Mouse (Mus musculus) limb, embryonic 11.5 days (tissue): ENCODE results near the gene Clic1. TPM values are rescaled to one million over a fixed set of nuclear protein-coding genes. Genes with fewer than 3 reads are reported as not detected.

Source experiments
- ATAC-seq: fragments of 200-750 bp; cut with Nextera tagmentation; 2 replicates; pipeline ENCODE4 v1.8.0; 2017; ENCODE audit warnings: low read depth; ENCODE audit not compliant: insufficient number of reproducible peaks, low FRiP score, low TSS enrichment
- DNase-seq: peaks from one replicate; pipeline ENCODE4 v3.0.0-alpha.2; 2015; ENCODE audit warnings: low spot score
- H3K27ac ChIP-seq: fragments of 300-500 bp; sonication (generic); replicated peaks from 2 replicates; pipeline ENCODE4 v1.5.1; 2014; ENCODE audit warnings: low read depth, mild to moderate bottlenecking, low read length
- H3K27me3 ChIP-seq: fragments of 300-500 bp; sonication (generic); 2 replicates; pipeline ENCODE4 v1.6.1; 2014; ENCODE audit warnings: mild to moderate bottlenecking, low read length, mixed read lengths; ENCODE audit not compliant: control insufficient read depth, insufficient read depth
- H3K36me3 ChIP-seq: fragments of 300-500 bp; sonication (generic); 2 replicates; pipeline ENCODE4 v1.6.1; 2014; ENCODE audit warnings: mild to moderate bottlenecking, low read length, moderate library complexity, mixed read lengths; ENCODE audit not compliant: control insufficient read depth, insufficient read depth
- H3K4me1 ChIP-seq: fragments of 300-500 bp; sonication (generic); 2 replicates; pipeline ENCODE4 v1.6.1; 2014; ENCODE audit warnings: low read length, mixed read lengths; ENCODE audit not compliant: control insufficient read depth, insufficient read depth
- H3K4me2 ChIP-seq: fragments of 300-500 bp; sonication (generic); 2 replicates; pipeline ENCODE4 v1.6.1; 2014; ENCODE audit warnings: low read depth, mild to moderate bottlenecking, moderate library complexity; ENCODE audit not compliant: severe bottlenecking
- H3K4me3 ChIP-seq: fragments of 300-500 bp; sonication (generic); 2 replicates; pipeline ENCODE4 v1.5.1; 2014; ENCODE audit warnings: low read depth, low read length
- H3K9ac ChIP-seq: fragments of 300-500 bp; sonication (generic); 2 replicates; pipeline ENCODE4 v1.6.1; 2014; ENCODE audit warnings: mild to moderate bottlenecking, low read length
- H3K9me3 ChIP-seq: fragments of 300-500 bp; sonication (generic); 2 replicates; pipeline ENCODE4 v1.6.1; 2016; ENCODE audit warnings: low read length; ENCODE audit not compliant: control insufficient read depth
- WGBS: fragments of 180-500 bp; shearing (Covaris S2); extraction: QIAGEN DNeasy Blood & Tissue Kit; methylation state at CpG from one replicate; pipeline ENCODE4 v1.1.7; 2014; 5-methylcytosine and 5-hydroxymethylcytosine counted together
- polyA plus RNA-seq: library from polyadenylated mRNA; unstranded; fragments of >200 nt; fragmentation: Nextera tagmentation; extraction: Ambion mirVana; gene quantifications from 2 replicates; pipeline ENCODE4 v1.2.1, GENCODE M21; 2014

Clic1 gene
- polyA plus RNA-seq, 1 experiment from 2014 or later = 52.1 TPM

DNA sequence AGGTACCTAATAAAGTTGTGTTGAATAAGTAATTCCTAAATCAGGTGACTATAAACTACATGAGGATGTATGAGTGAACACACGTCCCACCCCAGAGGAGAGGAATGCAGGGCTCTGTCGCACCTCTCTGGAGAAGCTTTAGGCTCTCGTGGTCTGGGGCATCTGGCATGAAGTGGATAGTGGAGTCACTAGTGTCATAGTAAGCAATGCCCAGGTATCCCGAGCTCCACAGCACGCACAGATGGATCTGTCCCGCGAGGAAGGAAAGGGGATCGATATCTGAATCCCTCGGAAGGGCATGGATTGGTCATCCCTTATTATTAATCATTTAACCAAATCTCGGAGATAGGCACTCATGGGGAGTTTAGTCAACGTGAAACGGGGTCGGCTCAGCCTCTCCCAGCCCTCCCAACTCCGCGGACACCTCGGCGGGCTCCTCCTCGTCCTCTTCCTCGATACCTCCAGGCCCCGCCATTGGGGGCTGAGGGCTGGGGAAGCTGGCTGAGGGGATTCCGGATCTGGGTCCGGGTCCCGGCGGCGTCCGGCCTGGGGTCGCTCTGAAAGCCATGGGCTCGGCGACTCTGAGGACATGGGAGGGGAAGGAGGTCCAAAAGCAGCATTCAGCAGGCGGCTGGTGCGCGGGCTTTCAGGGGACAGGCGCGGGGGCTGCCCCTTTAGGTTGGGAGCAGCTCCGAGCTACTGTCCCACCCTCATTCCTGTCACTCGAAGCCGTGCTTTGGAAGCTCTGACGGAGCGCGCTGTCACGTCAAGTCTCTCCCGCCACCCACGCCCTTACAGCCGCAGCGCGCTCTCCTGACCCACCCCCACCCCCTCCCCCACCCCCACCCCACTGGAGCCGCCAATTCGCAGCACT is 3.7 kb upstream of the Clic1 start:
- H3K27ac ChIP-seq = peak overlapping the region; percentile 63
- 7% methylated on average over 48 of the region's 48 CpGs for WGBS
- H3K9ac ChIP-seq = peak overlapping the region; percentile 87
- no peaks in the 10 kb centered on the region for H3K9me3 ChIP-seq
- peak overlapping the region; percentile 54 for H3K4me3 ChIP-seq
- ATAC-seq (0 out of 2 replicates have a peak, but pooled peaks have one; percentile 2), DNase-seq (no peak)
- no peaks in the 10 kb centered on the region for H3K36me3 ChIP-seq
- peak overlapping the region; percentile 99 for H3K4me2 ChIP-seq
- peaks cover 20% of the 10 kb centered on the region for H3K4me1 ChIP-seq
- no peaks in the 10 kb centered on the region for H3K27me3 ChIP-seq

DNA sequence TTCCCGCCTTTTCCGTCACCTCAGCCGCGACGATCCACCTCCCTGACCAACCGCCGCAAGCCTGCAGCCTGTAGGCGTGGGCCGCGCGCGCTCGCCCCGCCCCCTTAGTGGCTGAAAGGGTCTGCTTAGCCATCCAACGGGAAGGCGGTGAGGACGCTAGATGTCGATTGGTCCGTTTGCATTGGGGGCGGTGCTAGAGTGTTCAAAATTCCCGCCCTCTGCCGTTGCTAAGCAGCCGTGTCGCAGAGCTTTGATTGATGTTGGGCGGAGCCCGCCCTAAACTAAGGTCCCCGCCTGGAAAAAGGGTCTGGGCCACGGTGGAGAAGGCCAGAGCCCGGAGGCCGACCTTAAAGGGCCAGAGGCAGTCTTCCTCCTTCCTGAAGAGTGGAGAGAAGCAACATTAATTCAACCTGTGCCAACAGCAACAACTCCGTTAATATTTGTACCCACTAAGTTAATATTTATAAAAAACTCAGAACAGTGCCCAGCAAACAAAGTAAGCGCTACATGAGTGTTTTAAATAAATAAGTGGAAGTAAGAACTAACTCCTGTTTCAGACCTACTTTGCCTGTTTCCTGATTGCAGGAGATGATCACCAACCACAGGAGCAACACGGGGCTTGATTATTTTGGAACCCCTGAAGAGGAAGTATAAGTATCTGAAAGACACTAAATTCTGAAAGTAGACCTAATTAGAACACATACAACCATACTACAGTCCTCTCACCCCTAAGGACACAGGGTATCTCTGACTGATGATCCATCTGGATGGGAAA is 2.9 kb upstream of the Clic1 start, which contains the start of gene Msh5:
Gene Msh5, minus strand, starts transcription at position 65 of the 775 bp plus-strand sequence.
- DNase-seq (peak; percentile 99), ATAC-seq (peak; percentile 96)
- H3K36me3 ChIP-seq = no peaks in the 10 kb centered on the region
- peak within 1 kb of the TSS; percentile 87 for H3K9ac ChIP-seq
- peak within 1 kb of the TSS; percentile 99 for H3K4me2 ChIP-seq
- H3K4me1 ChIP-seq = peaks cover 24% of the 10 kb centered on the region
- H3K27me3 ChIP-seq = no peaks in the 10 kb centered on the region
- H3K9me3 ChIP-seq = no peaks in the 10 kb centered on the region
- H3K27ac ChIP-seq = peak within 1 kb of the TSS; percentile 63
- H3K4me3 ChIP-seq = peak within 1 kb of the TSS; percentile 54
- WGBS = 3% methylated on average over 33 of the region's 33 CpGs

GRCm38 (mm10) chr17:35047688-35048087 is 2.1 kb upstream of the Clic1 start:
- 33% methylated on average over 1 of the region's 1 CpGs for WGBS
- Histone ChIP-seq H3K9ac (no peak overlapping the region; the same call in 1 of the 2 replicates), H3K36me3 (peaks cover 1% of the 10 kb centered on the region; the same call in 1 of the 2 replicates), H3K4me1 (peaks cover 28% of the 10 kb centered on the region), H3K27me3 (no peaks in the 10 kb centered on the region), H3K9me3 (no peaks in the 10 kb centered on the region), H3K4me2 (no peak overlapping the region), H3K4me3 (no peak overlapping the region), H3K27ac (no peak overlapping the region; the same call in 1 of the 2 replicates)
- ATAC-seq = no peak
- no peak for DNase-seq

DNA sequence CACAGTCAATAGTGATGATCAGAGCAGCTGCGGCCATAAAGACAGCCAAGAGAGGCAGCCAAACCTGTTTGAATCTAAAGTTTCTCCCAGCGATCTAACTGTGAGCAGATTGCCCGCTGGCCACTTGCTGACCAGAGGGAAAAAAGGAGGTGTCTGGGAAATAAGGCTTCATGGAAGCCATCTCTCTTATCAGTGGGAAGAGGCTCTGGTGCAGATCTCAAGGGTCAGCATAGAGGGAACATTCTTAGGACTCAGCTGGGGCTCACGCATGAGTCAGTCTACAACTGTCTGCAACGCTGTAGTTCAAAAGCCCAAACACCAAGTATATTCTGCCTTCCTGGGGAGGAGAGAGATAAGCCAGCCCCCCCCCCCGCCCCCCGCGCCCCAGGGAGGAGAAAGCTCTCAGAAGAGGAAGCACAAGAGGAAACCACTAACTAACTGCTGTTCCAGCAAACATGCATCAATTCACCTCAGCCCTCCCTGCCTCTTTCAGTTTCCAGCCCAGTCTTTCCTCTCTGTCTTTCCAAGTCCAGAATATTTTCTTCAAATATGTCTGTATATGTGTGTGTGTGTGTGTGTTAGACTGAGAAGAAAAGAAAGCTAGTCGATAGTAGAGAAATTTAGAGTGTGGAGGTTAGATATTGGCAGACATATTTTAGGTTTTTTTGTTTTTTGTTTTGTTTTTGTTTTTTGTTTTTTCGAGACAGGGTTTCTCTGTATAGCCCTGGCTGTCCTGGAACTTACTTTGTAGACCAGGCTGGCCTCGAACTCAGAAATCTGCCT is 1.4 kb upstream of the Clic1 start:
- Histone ChIP-seq H3K36me3 (peaks cover 5% of the 10 kb centered on the region), H3K4me2 (no peak overlapping the region; the same call in 1 of the 2 replicates), H3K27me3 (no peaks in the 10 kb centered on the region), H3K9ac (peak overlapping the region; percentile 38), H3K9me3 (no peaks in the 10 kb centered on the region), H3K27ac (no peak overlapping the region), H3K4me3 (no peak overlapping the region), H3K4me1 (peaks cover 28% of the 10 kb centered on the region)
- WGBS = 38% methylated on average over 11 of the region's 11 CpGs
- DNase-seq (no peak), ATAC-seq (no peak)

DNA sequence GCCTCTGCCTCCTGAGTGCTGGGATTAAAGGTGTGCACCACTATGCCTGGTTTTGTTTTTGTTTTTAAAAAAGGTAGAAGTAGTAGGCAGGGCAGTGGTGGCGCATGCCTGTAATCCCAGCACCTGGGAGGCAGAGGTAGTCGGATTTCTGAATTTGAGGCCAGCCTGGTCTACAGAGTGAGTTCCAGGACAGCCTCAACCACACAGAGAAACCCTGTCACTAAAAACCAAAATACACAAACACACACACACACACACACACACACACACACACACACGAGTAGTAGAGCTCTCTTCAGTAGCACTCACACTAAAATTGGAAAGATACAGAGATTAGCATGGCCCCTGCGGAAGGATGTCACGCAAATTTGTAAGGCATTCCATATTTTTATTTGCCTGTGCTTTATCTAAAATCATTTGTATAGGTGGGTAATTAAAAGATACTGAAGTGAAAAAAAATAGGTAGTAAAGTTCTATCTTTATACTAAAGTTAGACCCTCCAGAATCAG is 780 bp upstream of the Clic1 start:
- Histone ChIP-seq H3K9me3 (no peaks in the 10 kb centered on the region), H3K4me2 (no peak overlapping the region), H3K36me3 (peaks cover 10% of the 10 kb centered on the region), H3K4me3 (peak overlapping the region; percentile 71; the same call in 1 of the 2 replicates), H3K4me1 (peaks cover 28% of the 10 kb centered on the region), H3K27ac (peak overlapping the region; percentile 87; the same call in 1 of the 2 replicates), H3K9ac (no peak overlapping the region), H3K27me3 (no peaks in the 10 kb centered on the region)
- WGBS = 73% methylated on average over 5 of the region's 5 CpGs
- DNase-seq = no peak
- no peak for ATAC-seq

DNA sequence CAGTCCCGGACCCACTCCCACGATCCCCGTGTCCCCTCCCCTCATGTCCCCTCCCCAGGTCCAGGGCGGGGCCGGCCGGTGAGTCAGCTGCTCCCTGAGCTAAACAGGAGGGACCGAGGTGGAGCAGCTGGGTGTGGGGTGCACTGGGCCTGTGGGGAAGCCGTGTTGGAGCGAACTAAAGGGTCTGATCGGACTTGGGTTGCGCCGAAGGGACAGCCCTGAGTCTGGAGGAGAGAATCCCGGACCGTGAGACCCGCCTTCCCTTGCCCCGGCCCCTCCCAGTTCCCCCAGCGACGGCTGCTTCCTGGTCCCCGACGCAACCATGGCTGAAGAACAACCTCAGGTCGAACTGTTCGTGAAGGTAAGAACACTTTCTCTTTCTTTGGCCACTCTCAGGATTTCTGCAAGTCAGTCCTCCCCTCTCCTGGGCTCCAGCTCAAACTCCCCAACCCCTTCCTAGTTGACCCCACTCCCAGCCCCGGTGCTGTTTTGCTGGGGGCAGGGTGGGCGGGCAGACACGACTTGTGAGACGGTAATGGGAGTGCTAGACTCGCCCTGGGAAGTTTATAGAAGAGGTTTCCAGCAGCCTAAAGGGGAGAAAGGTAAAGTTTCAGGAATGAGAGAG is 472 bp downstream of the Clic1 start:
- H3K4me2 ChIP-seq = peak overlapping the region; percentile 76
- WGBS = 1% methylated on average over 27 of the region's 27 CpGs
- H3K9ac ChIP-seq = peak overlapping the region; percentile 79
- H3K4me3 ChIP-seq = peak overlapping the region; percentile 71
- DNase-seq = peak; percentile 80
- H3K27me3 ChIP-seq = no peaks in the 10 kb centered on the region
- ATAC-seq = no peak
- H3K4me1 ChIP-seq = peaks cover 28% of the 10 kb centered on the region
- H3K36me3 ChIP-seq = peaks cover 15% of the 10 kb centered on the region
- no peaks in the 10 kb centered on the region for H3K9me3 ChIP-seq
- peak overlapping the region; percentile 87 for H3K27ac ChIP-seq

DNA sequence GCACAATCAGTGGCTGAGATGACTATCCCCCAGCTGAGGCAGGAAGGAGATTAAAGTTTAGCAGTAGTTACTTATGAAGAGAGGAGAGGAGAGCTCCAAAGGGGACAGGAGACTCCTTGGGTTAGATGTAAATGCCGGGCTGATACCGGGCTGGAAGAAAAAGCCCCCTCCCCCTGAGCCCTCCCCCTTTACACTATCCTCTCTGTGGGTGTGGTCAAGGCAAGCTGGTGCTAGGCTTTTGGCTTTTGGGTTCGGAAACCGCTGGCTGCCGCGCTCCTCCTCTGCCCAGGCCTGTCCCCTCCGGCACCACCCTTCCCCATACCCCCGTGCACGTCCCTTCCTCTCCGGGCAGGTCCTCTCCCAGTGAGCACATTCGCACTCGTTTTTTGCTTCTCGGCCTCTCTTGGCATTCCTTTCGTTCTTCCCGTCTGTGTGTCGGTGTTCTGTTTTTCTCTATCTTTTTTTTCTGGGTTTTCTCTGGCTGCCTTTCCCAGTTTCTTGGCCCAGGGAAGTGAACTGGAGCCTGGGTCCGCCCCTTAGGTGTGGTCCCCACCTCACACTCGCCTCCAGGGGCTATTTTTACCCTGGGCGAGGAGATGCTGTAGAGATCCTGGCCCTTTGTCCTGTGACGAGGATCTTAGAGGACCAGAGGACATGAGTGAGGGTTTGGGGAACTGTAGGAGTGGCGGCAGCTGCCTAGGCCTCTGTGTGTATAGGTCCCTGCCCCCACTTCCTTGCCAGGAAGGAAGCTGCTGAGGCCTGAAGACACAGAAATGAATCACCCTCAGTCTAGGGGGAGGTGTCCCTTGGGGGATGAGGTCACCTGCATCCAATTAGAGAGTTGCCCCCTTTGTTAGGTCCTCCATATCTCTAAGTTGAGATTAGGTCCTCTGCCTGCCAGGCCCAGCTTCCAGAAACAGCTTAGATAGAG is 1.7 kb downstream of the Clic1 start:
- 4% methylated on average over 21 of the region's 21 CpGs for WGBS
- Histone ChIP-seq H3K36me3 (peaks cover 19% of the 10 kb centered on the region), H3K4me1 (peaks cover 25% of the 10 kb centered on the region)

More for the DNA sequence above, 1.7 kb downstream of the Clic1 start:
- no peaks in the 10 kb centered on the region for H3K9me3 ChIP-seq
- H3K27ac ChIP-seq = peak overlapping the region; percentile 85
- no peaks in the 10 kb centered on the region for H3K27me3 ChIP-seq
- DNase-seq (peak; percentile 59), ATAC-seq (peak; percentile 26; the same call in 1 of the 2 replicates)
- H3K4me3 ChIP-seq = peak overlapping the region; percentile 71
- H3K9ac ChIP-seq = peak overlapping the region; percentile 70
- peak overlapping the region; percentile 76 for H3K4me2 ChIP-seq
